Mouse (Mus musculus): ENCODE results near the gene Ntn1.

The Ntn1 gene

GRCm38 (mm10) chr11:68384592-68385020 lies 16.0 kb downstream of the Ntn1 start:
- in situ Hi-C loops (cut with MboI, MseI): no loop called here

- in situ Hi-C loops (cut with MboI, MseI): no loop called here
Observed at GRCm38 (mm10) chr11:68384131-68384530, 16.5 kb downstream of the Ntn1 start.

- in situ Hi-C loops (cut with MboI, MseI): no loop called here
Observed at GRCm38 (mm10) chr11:68383519-68383918, 17.1 kb downstream of the Ntn1 start.

- in situ Hi-C loops (cut with MboI, MseI): no loop called here
Observed at GRCm38 (mm10) chr11:68381833-68382232, 18.8 kb downstream of the Ntn1 start.

- in situ Hi-C loops (cut with MboI, MseI): no loop called here
Observed at GRCm38 (mm10) chr11:68381318-68381717, 19.3 kb downstream of the Ntn1 start.

- in situ Hi-C loops (cut with MboI, MseI): no loop called here
Observed at GRCm38 (mm10) chr11:68378946-68379764, 21.5 kb downstream of the Ntn1 start.

GRCm38 (mm10) chr11:68378419-68378818 lies 22.2 kb downstream of the Ntn1 start:
- in situ Hi-C loops (cut with MboI, MseI): no loop called here

- in situ Hi-C loops (cut with MboI, MseI): no loop called here
Observed at GRCm38 (mm10) chr11:68373105-68373504, 27.5 kb downstream of the Ntn1 start.

- in situ Hi-C loops (cut with MboI, MseI): no loop called here
Observed at GRCm38 (mm10) chr11:68371609-68372008, 29.0 kb downstream of the Ntn1 start.

GRCm38 (mm10) chr11:68356901-68357300 lies 43.7 kb downstream of the Ntn1 start:
- in situ Hi-C loops (cut with MboI, MseI): no loop called here

GRCm38 (mm10) chr11:68355561-68355960 lies 45.1 kb downstream of the Ntn1 start:
- in situ Hi-C loops (cut with MboI, MseI): no loop called here

GRCm38 (mm10) chr11:68354848-68355247 lies 45.8 kb downstream of the Ntn1 start:
- in situ Hi-C loops (cut with MboI, MseI): no loop called here

- in situ Hi-C loops (cut with MboI, MseI): no loop called here
Observed at GRCm38 (mm10) chr11:68352236-68352635, 48.4 kb downstream of the Ntn1 start.

GRCm38 (mm10) chr11:68348851-68349250 lies 51.8 kb downstream of the Ntn1 start:
- in situ Hi-C loops (cut with MboI, MseI): no loop called here

GRCm38 (mm10) chr11:68348083-68348482 lies 52.5 kb downstream of the Ntn1 start:
- in situ Hi-C loops (cut with MboI, MseI): no loop called here

- in situ Hi-C loops (cut with MboI, MseI): no loop called here
Observed at GRCm38 (mm10) chr11:68347508-68347907, 53.1 kb downstream of the Ntn1 start.

- in situ Hi-C loops (cut with MboI, MseI): no loop called here
Observed at GRCm38 (mm10) chr11:68346099-68346498, 54.5 kb downstream of the Ntn1 start.

- in situ Hi-C loops (cut with MboI, MseI): no loop called here
Observed at GRCm38 (mm10) chr11:68344221-68344620, 56.4 kb downstream of the Ntn1 start.

GRCm38 (mm10) chr11:68342761-68343160 lies 57.9 kb downstream of the Ntn1 start:
- in situ Hi-C loops (cut with MboI, MseI): no loop called here

- in situ Hi-C loops (cut with MboI, MseI): no loop called here
Observed at GRCm38 (mm10) chr11:68342003-68342400, 58.6 kb downstream of the Ntn1 start.

GRCm38 (mm10) chr11:68341111-68342002 lies 59.3 kb downstream of the Ntn1 start:
- in situ Hi-C loops (cut with MboI, MseI): no loop called here

- in situ Hi-C loops (cut with MboI, MseI): no loop called here
Observed at GRCm38 (mm10) chr11:68340366-68340765, 60.3 kb downstream of the Ntn1 start.

GRCm38 (mm10) chr11:68339856-68340255 lies 60.8 kb downstream of the Ntn1 start:
- in situ Hi-C loops (cut with MboI, MseI): no loop called here
